Mouse (Mus musculus): Measurements from ENCODE around the gene Gabrb1. TPM values are rescaled to one million over a fixed set of nuclear protein-coding genes. Genes with fewer than 3 reads are reported as not detected.

The Gabrb1 gene
- 2.1 and 2.3 TPM in 2 replicates for polyA plus RNA-seq (2016; fragmentation: Nextera tagmentation; extraction: Ambion mirVana)

GRCm38 (mm10) chr5:71657482-71658114 lies at the start of gene Gabrb1:
Gene Gabrb1 (plus strand): TSS chr5:71658113.
- H3K27ac ChIP-seq (replicated peaks) = no peak within 1 kb of the TSS
- no peaks in the 10 kb centered on the region for H3K36me3 ChIP-seq
- 0% methylated on average over 49 of the region's 49 CpGs for WGBS
- peaks cover 37% of the 10 kb centered on the region for H3K27me3 ChIP-seq
- peaks cover 11% of the 10 kb centered on the region for H3K4me1 ChIP-seq
- peak; percentile 92 for ATAC-seq (ENCODE audit: low FRiP score, low read depth)
- peak within 1 kb of the TSS; percentile 56 for H3K4me3 ChIP-seq
- H3K9me3 ChIP-seq = no peaks in the 10 kb centered on the region
- H3K9ac ChIP-seq (replicated peaks) = peak within 1 kb of the TSS; percentile 51
- peak within 1 kb of the TSS; percentile 99 for H3K4me2 ChIP-seq (replicated peaks)

GRCm38 (mm10) chr5:71608735-71609134 lies 49.2 kb upstream of the Gabrb1 start:
- Histone ChIP-seq H3K27me3 (no peaks in the 10 kb centered on the region), H3K9me3 (no peaks in the 10 kb centered on the region), H3K4me2 (replicated peaks) (no peak overlapping the region), H3K4me1 (0 out of 2 replicates have a peak, but pooled peaks cover 4% of the 10 kb centered on the region), H3K27ac (replicated peaks) (no peak overlapping the region), H3K9ac (replicated peaks) (no peak overlapping the region), H3K36me3 (no peaks in the 10 kb centered on the region), H3K4me3 (no peak overlapping the region)
- ATAC-seq (ENCODE audit: low FRiP score, low read depth) = no peak
- 86% methylated on average over 1 of the region's 1 CpGs for WGBS

GRCm38 (mm10) chr5:71614311-71614710 lies 43.6 kb upstream of the Gabrb1 start:
- H3K9ac ChIP-seq (replicated peaks) = no peak overlapping the region
- no peaks in the 10 kb centered on the region for H3K27me3 ChIP-seq
- H3K4me2 ChIP-seq (replicated peaks) = no peak overlapping the region
- 92% methylated on average over 1 of the region's 1 CpGs for WGBS
- no peaks in the 10 kb centered on the region for H3K9me3 ChIP-seq
- no peaks in the 10 kb centered on the region for H3K4me1 ChIP-seq
- H3K27ac ChIP-seq (replicated peaks) = no peak overlapping the region
- no peaks in the 10 kb centered on the region for H3K36me3 ChIP-seq
- no peak for ATAC-seq (ENCODE audit: low FRiP score, low read depth)
- H3K4me3 ChIP-seq = no peak overlapping the region

GRCm38 (mm10) chr5:71616734-71617133 lies 41.2 kb upstream of the Gabrb1 start:
- Histone ChIP-seq H3K4me1 (no peaks in the 10 kb centered on the region), H3K27me3 (no peaks in the 10 kb centered on the region), H3K9ac (replicated peaks) (no peak overlapping the region), H3K9me3 (no peaks in the 10 kb centered on the region), H3K4me3 (no peak overlapping the region), H3K27ac (replicated peaks) (no peak overlapping the region), H3K4me2 (replicated peaks) (no peak overlapping the region), H3K36me3 (no peaks in the 10 kb centered on the region)
- WGBS = 73% methylated on average over 4 of the region's 4 CpGs
- ATAC-seq (ENCODE audit: low FRiP score, low read depth) = no peak

- no peak for ATAC-seq (ENCODE audit: low FRiP score, low read depth)
- no peaks in the 10 kb centered on the region for H3K4me1 ChIP-seq
- no peaks in the 10 kb centered on the region for H3K9me3 ChIP-seq
- no peak overlapping the region for H3K4me2 ChIP-seq (replicated peaks)
- H3K27ac ChIP-seq (replicated peaks) = no peak overlapping the region
- 90% methylated on average over 3 of the region's 3 CpGs for WGBS
- no peak overlapping the region for H3K9ac ChIP-seq (replicated peaks)
- H3K4me3 ChIP-seq = no peak overlapping the region
- no peaks in the 10 kb centered on the region for H3K36me3 ChIP-seq
- H3K27me3 ChIP-seq = no peaks in the 10 kb centered on the region
Observed at GRCm38 (mm10) chr5:71627820-71628219, 30.1 kb upstream of the Gabrb1 start.

GRCm38 (mm10) chr5:71639804-71640203 lies 18.1 kb upstream of the Gabrb1 start:
- Histone ChIP-seq H3K4me2 (replicated peaks) (no peak overlapping the region), H3K36me3 (no peaks in the 10 kb centered on the region), H3K9ac (replicated peaks) (no peak overlapping the region), H3K27ac (replicated peaks) (no peak overlapping the region), H3K27me3 (no peaks in the 10 kb centered on the region), H3K9me3 (no peaks in the 10 kb centered on the region), H3K4me1 (no peaks in the 10 kb centered on the region), H3K4me3 (no peak overlapping the region)
- no peak for ATAC-seq (ENCODE audit: low FRiP score, low read depth)
- WGBS = 86% methylated on average over 10 of the region's 10 CpGs

GRCm38 (mm10) chr5:71648108-71648507 lies 9.8 kb upstream of the Gabrb1 start:
- WGBS = 83% methylated on average over 2 of the region's 2 CpGs
- Histone ChIP-seq H3K4me1 (no peaks in the 10 kb centered on the region), H3K36me3 (no peaks in the 10 kb centered on the region), H3K9ac (replicated peaks) (no peak overlapping the region), H3K27ac (replicated peaks) (no peak overlapping the region), H3K27me3 (no peaks in the 10 kb centered on the region), H3K4me3 (no peak overlapping the region), H3K4me2 (replicated peaks) (no peak overlapping the region), H3K9me3 (no peaks in the 10 kb centered on the region)
- no peak for ATAC-seq (ENCODE audit: low FRiP score, low read depth)

GRCm38 (mm10) chr5:71654056-71654455 lies 3.9 kb upstream of the Gabrb1 start:
- ATAC-seq (ENCODE audit: low FRiP score, low read depth) = no peak
- Histone ChIP-seq H3K4me2 (replicated peaks) (no peak overlapping the region), H3K4me3 (no peak overlapping the region), H3K27ac (replicated peaks) (no peak overlapping the region), H3K9ac (replicated peaks) (no peak overlapping the region), H3K9me3 (no peaks in the 10 kb centered on the region), H3K36me3 (no peaks in the 10 kb centered on the region), H3K27me3 (peaks cover 34% of the 10 kb centered on the region), H3K4me1 (peaks cover 11% of the 10 kb centered on the region)
- WGBS = 84% methylated on average over 5 of the region's 5 CpGs

- H3K9me3 ChIP-seq = no peaks in the 10 kb centered on the region
- WGBS = 13% methylated on average over 10 of the region's 10 CpGs
- H3K9ac ChIP-seq (replicated peaks) = no peak overlapping the region
- H3K27me3 ChIP-seq = peaks cover 37% of the 10 kb centered on the region
- no peaks in the 10 kb centered on the region for H3K36me3 ChIP-seq
- H3K27ac ChIP-seq (replicated peaks) = no peak overlapping the region
- ATAC-seq (ENCODE audit: low FRiP score, low read depth) = no peak
- H3K4me1 ChIP-seq = peaks cover 11% of the 10 kb centered on the region
- H3K4me3 ChIP-seq = peak overlapping the region; percentile 56
- peak overlapping the region; percentile 99 for H3K4me2 ChIP-seq (replicated peaks)
Observed at GRCm38 (mm10) chr5:71656771-71657170, 1.1 kb upstream of the Gabrb1 start.

GRCm38 (mm10) chr5:71658115-71658497 lies 193 bp downstream of the Gabrb1 start, which contains the start of gene Gabra4:
Gene Gabra4 (minus strand): TSS chr5:71658308.
- ATAC-seq (ENCODE audit: low FRiP score, low read depth) = no peak; the same call in none of the 2 replicates
- Histone ChIP-seq H3K27ac (replicated peaks) (no peak within 1 kb of the TSS), H3K4me3 (peak within 1 kb of the TSS; percentile 56), H3K9me3 (no peaks in the 10 kb centered on the region), H3K9ac (replicated peaks) (peak within 1 kb of the TSS; percentile 51), H3K4me2 (replicated peaks) (peak within 1 kb of the TSS; percentile 99), H3K4me1 (peaks cover 11% of the 10 kb centered on the region), H3K36me3 (no peaks in the 10 kb centered on the region), H3K27me3 (peaks cover 37% of the 10 kb centered on the region)
- WGBS = 2% methylated on average over 15 of the region's 15 CpGs

- H3K4me2 ChIP-seq (replicated peaks) = no peak overlapping the region
- H3K9ac ChIP-seq (replicated peaks) = no peak overlapping the region
- no peaks in the 10 kb centered on the region for H3K27me3 ChIP-seq
- no peaks in the 10 kb centered on the region for H3K4me1 ChIP-seq
- H3K9me3 ChIP-seq = no peaks in the 10 kb centered on the region
- WGBS = 49% methylated on average over 4 of the region's 4 CpGs
- no peak overlapping the region for H3K27ac ChIP-seq (replicated peaks)
- H3K4me3 ChIP-seq = no peak overlapping the region
- 0 out of 2 replicates have a peak, but pooled peaks have one; percentile 38 for ATAC-seq (ENCODE audit: low FRiP score, low read depth)
- H3K36me3 ChIP-seq = no peaks in the 10 kb centered on the region
Observed at GRCm38 (mm10) chr5:71665593-71665992, 7.7 kb downstream of the Gabrb1 start.

GRCm38 (mm10) chr5:71699696-71700467 lies 42.0 kb downstream of the Gabrb1 start:
- Histone ChIP-seq H3K9me3 (no peaks in the 10 kb centered on the region), H3K4me3 (peak overlapping the region; percentile 60), H3K36me3 (no peaks in the 10 kb centered on the region), H3K27ac (replicated peaks) (no peak overlapping the region), H3K4me2 (replicated peaks) (peak overlapping the region; percentile 92), H3K9ac (replicated peaks) (0 out of 2 replicates have a peak overlapping the region, but pooled peaks have one; percentile 53), H3K27me3 (no peaks in the 10 kb centered on the region), H3K4me1 (peaks cover 4% of the 10 kb centered on the region)
- WGBS = under 1% methylated on average over 19 of the region's 19 CpGs
- no peak for ATAC-seq (ENCODE audit: low FRiP score, low read depth)
